Mouse (Mus musculus): ENCODE results near the gene Pik3c2b. TPM values are rescaled to one million over a fixed set of nuclear protein-coding genes. Genes with fewer than 3 reads are reported as not detected.
A peak's percentile ranks its signal among the peaks of the same experiment; 100 is the strongest.

Pik3c2b gene
- polyA plus RNA-seq, 1 experiment: 31.2 TPM

DNA sequence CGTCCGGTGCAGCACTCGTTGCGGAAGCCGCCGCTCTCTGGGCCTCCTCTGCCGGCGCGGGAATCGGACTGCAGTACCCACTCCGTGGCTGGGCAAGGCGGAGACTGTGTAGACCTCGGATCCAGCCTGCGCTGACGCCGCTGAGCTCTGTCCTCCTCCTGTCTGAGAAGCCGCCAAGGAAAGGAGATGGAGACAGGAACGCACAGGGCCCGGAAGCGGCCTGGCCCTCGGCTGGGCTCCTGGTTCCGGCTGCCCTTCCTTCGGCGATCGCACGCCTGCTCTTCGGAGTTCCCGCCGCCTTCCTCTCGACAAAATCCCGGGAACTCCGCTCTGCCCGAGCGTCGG lies 86.1 kb downstream of the Pik3c2b start:
- no peak for DNase-seq (ENCODE audit: low read depth)
- no peak for TF ChIP-seq CTCF (IDR thresholded peaks at IDR 0.05; ENCODE audit: borderline replicate concordance, extremely low read depth, insufficient read depth, insufficient read length)
- no peak for TF ChIP-seq POLR2A (IDR thresholded peaks at IDR 0.05; ENCODE audit: borderline replicate concordance, extremely low read depth, insufficient read depth, insufficient read length, poor library complexity, severe bottlenecking)

DNA sequence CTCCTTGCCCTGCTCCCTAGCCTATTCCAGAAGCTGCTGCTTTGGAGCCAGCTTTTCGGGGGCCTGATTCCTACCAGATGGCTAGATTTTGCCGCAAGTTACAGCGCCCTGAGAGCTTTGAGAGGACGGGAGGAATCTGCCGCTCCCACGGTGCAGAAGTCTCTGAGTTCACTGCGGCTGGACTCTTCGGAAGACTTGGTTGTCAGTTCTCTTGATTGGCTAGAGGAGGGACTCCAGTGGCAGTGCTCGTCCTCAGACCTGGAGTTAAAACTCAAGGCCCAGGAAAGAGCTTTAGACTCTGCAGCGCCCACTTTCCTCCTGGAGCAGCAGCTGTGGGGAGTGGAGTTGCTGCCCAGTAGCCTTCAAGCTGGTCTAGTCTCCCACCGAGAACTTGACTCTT lies 86.5 kb downstream of the Pik3c2b start:
- TF ChIP-seq CTCF (IDR thresholded peaks at IDR 0.05; ENCODE audit: borderline replicate concordance, extremely low read depth, insufficient read depth, insufficient read length) (no peak), POLR2A (IDR thresholded peaks at IDR 0.05; ENCODE audit: borderline replicate concordance, extremely low read depth, insufficient read depth, insufficient read length, poor library complexity, severe bottlenecking) (no peak)
- peak; percentile 39 for DNase-seq (ENCODE audit: low read depth)

DNA sequence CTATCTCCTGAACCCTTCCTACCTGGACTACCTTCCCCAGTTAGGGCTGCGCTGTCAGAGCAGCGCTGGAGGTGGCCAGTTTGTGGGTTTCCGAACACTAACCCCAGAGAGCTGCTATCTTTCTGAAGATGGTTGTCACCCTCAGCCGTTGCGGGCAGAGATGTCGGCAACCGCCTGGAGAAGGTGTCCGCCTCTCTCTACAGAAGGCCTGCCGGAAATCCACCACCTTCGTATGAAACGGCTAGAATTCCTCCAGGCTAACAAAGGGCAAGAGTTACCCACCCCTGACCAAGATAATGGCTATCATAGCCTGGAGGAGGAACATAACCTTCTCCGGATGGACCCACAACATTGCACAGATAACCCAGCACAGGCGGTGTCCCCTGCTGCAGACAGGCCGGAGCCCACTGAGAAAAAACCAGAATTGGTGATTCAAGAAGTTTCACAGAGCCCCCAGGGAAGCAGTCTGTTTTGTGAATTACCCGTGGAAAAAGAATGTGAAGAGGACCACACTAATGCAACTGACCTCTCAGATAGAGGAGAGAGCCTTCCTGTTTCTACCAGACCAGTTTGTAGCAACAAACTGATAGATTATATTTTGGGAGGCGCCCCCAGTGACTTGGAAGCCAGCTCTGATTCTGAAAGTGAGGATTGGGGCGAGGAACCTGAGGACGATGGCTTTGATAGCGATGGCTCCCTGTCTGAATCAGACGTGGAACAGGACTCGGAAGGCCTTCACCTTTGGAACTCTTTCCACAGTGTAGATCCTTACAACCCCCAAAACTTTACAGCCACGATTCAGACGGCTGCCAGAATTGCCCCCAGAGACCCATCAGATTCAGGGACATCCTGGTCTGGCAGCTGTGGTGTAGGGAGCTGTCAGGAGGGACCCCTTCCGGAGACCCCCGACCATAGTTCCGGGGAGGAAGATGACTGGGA lies 87.2 kb downstream of the Pik3c2b start:
- TF ChIP-seq CTCF (IDR thresholded peaks at IDR 0.05; ENCODE audit: borderline replicate concordance, extremely low read depth, insufficient read depth, insufficient read length) (no peak), POLR2A (IDR thresholded peaks at IDR 0.05; ENCODE audit: borderline replicate concordance, extremely low read depth, insufficient read depth, insufficient read length, poor library complexity, severe bottlenecking) (no peak)
- no peak for DNase-seq (ENCODE audit: low read depth)

DNA sequence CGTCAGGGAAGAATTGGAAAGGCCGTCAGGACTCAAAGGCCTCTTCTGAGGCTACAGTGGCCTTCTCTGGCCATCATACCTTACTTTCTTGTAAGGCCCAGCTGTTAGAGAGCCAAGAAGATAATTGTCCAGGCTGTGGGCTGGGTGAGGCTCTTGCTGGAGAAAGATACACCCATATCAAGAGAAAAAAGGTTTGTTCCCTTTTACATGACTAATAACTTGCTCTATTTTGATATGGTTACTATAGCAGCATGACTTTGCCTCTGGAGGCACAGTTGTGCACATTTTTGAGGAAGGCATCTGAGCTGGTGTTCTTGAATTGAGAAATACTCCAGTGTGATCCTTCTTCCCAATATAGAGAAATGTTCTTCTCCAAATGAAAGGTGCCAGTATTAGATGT lies 88.0 kb downstream of the Pik3c2b start:
- no peak for DNase-seq (ENCODE audit: low read depth)
- TF ChIP-seq CTCF (IDR thresholded peaks at IDR 0.05; ENCODE audit: borderline replicate concordance, extremely low read depth, insufficient read depth, insufficient read length): no peak
- no peak for TF ChIP-seq POLR2A (IDR thresholded peaks at IDR 0.05; ENCODE audit: borderline replicate concordance, extremely low read depth, insufficient read depth, insufficient read length, poor library complexity, severe bottlenecking)

DNA sequence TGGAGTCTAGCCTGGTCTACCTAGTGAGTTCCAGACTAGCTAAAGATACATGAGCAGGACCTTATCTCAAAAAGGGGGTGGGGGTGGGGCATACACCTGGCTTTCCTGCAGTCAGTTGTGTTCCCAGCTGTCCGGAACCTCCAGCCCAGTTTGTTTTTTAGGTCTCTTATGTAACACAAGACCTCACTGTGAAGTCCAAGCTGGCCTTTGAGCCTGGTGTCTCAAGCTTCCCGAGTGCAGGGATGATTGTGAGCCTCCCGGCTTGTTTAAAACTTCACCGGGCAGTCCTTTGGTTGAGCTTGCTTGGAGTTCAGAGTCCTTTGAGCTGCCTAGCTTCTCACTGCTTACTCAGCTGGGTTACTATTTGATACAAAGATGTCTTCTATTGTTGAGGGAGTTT lies 88.6 kb downstream of the Pik3c2b start:
- DNase-seq (ENCODE audit: low read depth): no peak
- TF ChIP-seq CTCF (IDR thresholded peaks at IDR 0.05; ENCODE audit: borderline replicate concordance, extremely low read depth, insufficient read depth, insufficient read length) (no peak), POLR2A (IDR thresholded peaks at IDR 0.05; ENCODE audit: borderline replicate concordance, extremely low read depth, insufficient read depth, insufficient read length, poor library complexity, severe bottlenecking) (no peak)

DNA sequence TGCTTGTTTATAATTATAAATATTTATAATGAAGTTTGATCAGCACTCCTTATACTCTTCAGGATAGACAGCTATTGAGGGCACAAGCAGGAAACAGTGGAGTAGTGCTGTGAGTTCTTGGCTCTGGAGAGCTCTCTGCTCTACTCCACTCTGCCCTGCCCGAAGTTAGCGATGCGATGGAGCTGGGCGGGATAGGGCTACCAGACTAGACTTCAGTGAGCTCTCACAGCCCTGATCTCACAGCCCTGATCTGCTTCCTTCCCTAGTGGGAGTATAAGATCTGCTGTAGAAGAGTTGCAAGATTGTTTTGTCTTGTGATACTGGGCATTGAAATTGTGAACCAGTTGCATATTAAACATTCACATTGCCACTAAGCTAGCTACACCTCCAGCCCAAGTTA lies 89.4 kb downstream of the Pik3c2b start:
- TF ChIP-seq POLR2A (IDR thresholded peaks at IDR 0.05; ENCODE audit: borderline replicate concordance, extremely low read depth, insufficient read depth, insufficient read length, poor library complexity, severe bottlenecking) (no peak), CTCF (IDR thresholded peaks at IDR 0.05; ENCODE audit: borderline replicate concordance, extremely low read depth, insufficient read depth, insufficient read length) (no peak)

DNA sequence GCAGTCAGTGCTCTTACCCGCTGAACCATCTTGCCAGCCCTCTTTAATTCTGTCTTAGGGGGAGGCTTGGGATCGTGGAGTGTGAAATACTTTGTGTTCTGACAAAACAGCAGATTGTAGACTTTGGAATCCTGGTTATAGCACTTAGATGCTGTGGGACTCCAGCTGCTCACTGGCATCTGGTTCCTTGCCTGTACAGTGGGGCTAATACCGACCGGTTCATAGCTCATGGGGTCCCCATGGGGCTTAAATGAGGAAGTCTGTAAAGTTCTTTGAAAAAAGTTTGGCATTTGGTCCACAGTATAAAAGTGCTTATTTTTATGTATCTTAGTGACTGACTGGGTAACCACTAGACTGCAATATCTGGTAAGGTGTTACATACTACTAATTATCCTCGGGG lies 90.3 kb downstream of the Pik3c2b start:
- TF ChIP-seq POLR2A (IDR thresholded peaks at IDR 0.05; ENCODE audit: borderline replicate concordance, extremely low read depth, insufficient read depth, insufficient read length, poor library complexity, severe bottlenecking) (no peak), CTCF (IDR thresholded peaks at IDR 0.05; ENCODE audit: borderline replicate concordance, extremely low read depth, insufficient read depth, insufficient read length) (no peak)
- DNase-seq (ENCODE audit: low read depth): no peak

More for the DNA sequence above, 89.4 kb downstream of the Pik3c2b start:
- no peak for DNase-seq (ENCODE audit: low read depth)

GRCm38 (mm10) chr1:133138401-133138800 lies 92.9 kb downstream of the Pik3c2b start:
- no peak for DNase-seq (ENCODE audit: low read depth)
- no peak for TF ChIP-seq POLR2A (IDR thresholded peaks at IDR 0.05; ENCODE audit: borderline replicate concordance, extremely low read depth, insufficient read depth, insufficient read length, poor library complexity, severe bottlenecking)
- no peak for TF ChIP-seq CTCF (IDR thresholded peaks at IDR 0.05; ENCODE audit: borderline replicate concordance, extremely low read depth, insufficient read depth, insufficient read length)

GRCm38 (mm10) chr1:133146014-133147009 lies 100.8 kb downstream of the Pik3c2b start:
- TF ChIP-seq CTCF (IDR thresholded peaks at IDR 0.05; ENCODE audit: borderline replicate concordance, extremely low read depth, insufficient read depth, insufficient read length) (peak; percentile 96), POLR2A (IDR thresholded peaks at IDR 0.05; ENCODE audit: borderline replicate concordance, extremely low read depth, insufficient read depth, insufficient read length, poor library complexity, severe bottlenecking) (no peak)
- peak; percentile 76 for DNase-seq (ENCODE audit: low read depth)

DNA sequence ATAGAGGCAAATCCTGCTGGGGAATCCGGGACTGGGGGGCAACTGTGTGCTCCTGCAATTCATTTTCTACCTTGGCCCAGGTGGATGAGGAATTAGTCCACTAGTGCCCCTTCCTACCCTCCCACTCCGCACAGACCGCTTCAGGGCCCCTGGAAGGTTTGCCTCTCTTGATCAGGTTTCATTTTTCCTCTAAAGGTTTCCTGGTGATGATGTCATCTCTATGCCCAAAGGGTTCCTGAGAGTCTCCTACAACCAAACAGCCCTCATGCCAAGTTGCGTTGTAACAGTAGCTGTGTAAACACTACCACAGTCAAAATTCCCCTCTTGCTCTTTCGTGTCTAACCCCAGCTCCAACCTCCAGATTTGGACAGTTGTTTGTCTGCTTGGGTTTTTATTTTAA lies 101.9 kb downstream of the Pik3c2b start:
- DNase-seq (ENCODE audit: low read depth): no peak
- TF ChIP-seq CTCF (IDR thresholded peaks at IDR 0.05; ENCODE audit: borderline replicate concordance, extremely low read depth, insufficient read depth, insufficient read length): no peak
- no peak for TF ChIP-seq POLR2A (IDR thresholded peaks at IDR 0.05; ENCODE audit: borderline replicate concordance, extremely low read depth, insufficient read depth, insufficient read length, poor library complexity, severe bottlenecking)

DNA sequence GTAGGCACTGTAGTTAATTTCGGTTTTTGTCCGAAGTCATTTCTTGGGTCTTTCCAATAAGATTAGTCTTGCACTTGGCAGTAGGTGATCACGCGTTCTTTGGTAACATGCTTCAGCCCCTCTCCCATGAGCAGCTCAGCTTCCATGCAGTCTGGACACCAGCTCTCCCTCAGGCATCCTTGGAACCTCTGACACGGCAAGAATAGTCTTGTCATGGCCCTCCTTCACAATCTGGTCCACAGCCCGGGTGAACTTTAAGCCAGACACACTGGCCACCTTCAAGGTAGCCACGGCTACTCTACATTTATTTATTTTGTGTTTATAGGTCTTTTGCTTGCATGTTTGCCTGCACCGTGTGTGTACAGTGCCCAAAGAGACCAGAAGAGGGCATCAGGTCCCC lies 102.7 kb downstream of the Pik3c2b start:
- TF ChIP-seq CTCF (IDR thresholded peaks at IDR 0.05; ENCODE audit: borderline replicate concordance, extremely low read depth, insufficient read depth, insufficient read length): no peak
- TF ChIP-seq POLR2A (IDR thresholded peaks at IDR 0.05; ENCODE audit: borderline replicate concordance, extremely low read depth, insufficient read depth, insufficient read length, poor library complexity, severe bottlenecking): no peak
- no peak for DNase-seq (ENCODE audit: low read depth)
